Mouse (Mus musculus) intestine, embryonic 15.5 days (tissue): ENCODE measurements around the gene Spcs3. TPM values are rescaled to one million over a fixed set of nuclear protein-coding genes. Genes with fewer than 3 reads are reported as not detected.

ENCODE experiments used
- ATAC-seq: fragments of 200-750 bp; cut with Nextera tagmentation; 2 replicates; pipeline ENCODE4 v1.8.0; 2017; ENCODE audit warnings: moderate TSS enrichment, moderate library complexity
- H3K27ac ChIP-seq: fragments of 300-500 bp; sonication (generic); 2 replicates; pipeline ENCODE4 v1.5.1; 2015; ENCODE audit warnings: mild to moderate bottlenecking, inconsistent platforms
- H3K27me3 ChIP-seq: fragments of 300-500 bp; sonication (generic); replicated peaks from 2 replicates; pipeline ENCODE4 v1.6.1; 2015; ENCODE audit warnings: inconsistent platforms
- H3K36me3 ChIP-seq: fragments of 300-500 bp; sonication (generic); 2 replicates; pipeline ENCODE4 v1.6.1; 2015; ENCODE audit warnings: inconsistent platforms
- H3K4me1 ChIP-seq: fragments of 300-500 bp; sonication (generic); replicated peaks from 2 replicates; pipeline ENCODE4 v1.6.1; 2015; ENCODE audit warnings: inconsistent platforms
- H3K4me2 ChIP-seq: fragments of 300-500 bp; sonication (generic); replicated peaks from 2 replicates; pipeline ENCODE4 v1.6.1; 2015; ENCODE audit warnings: mild to moderate bottlenecking, inconsistent platforms
- H3K4me3 ChIP-seq: fragments of 300-500 bp; sonication (generic); replicated peaks from 2 replicates; pipeline ENCODE4 v1.5.1; 2015; ENCODE audit warnings: inconsistent platforms
- H3K9ac ChIP-seq: fragments of 300-500 bp; sonication (generic); 2 replicates; pipeline ENCODE4 v1.6.1; 2015; ENCODE audit warnings: inconsistent platforms
- H3K9me3 ChIP-seq: fragments of 300-500 bp; sonication (generic); 2 replicates; pipeline ENCODE4 v1.6.1; 2016; ENCODE audit warnings: inconsistent platforms
- WGBS: fragments of 180-500 bp; shearing (Covaris S2); methylation state at CpG from one replicate; pipeline ENCODE4 v1.1.7; 2015; 5-methylcytosine and 5-hydroxymethylcytosine counted together
- polyA plus RNA-seq: library from polyadenylated mRNA; unstranded; fragments of >200 nt; fragmentation: Nextera tagmentation; extraction: Ambion mirVana; gene quantifications from 2 replicates; pipeline ENCODE4 v1.2.1, GENCODE M21; 2015

Spcs3 gene
- 96.9 and 98.0 TPM in 2 replicates for polyA plus RNA-seq

DNA sequence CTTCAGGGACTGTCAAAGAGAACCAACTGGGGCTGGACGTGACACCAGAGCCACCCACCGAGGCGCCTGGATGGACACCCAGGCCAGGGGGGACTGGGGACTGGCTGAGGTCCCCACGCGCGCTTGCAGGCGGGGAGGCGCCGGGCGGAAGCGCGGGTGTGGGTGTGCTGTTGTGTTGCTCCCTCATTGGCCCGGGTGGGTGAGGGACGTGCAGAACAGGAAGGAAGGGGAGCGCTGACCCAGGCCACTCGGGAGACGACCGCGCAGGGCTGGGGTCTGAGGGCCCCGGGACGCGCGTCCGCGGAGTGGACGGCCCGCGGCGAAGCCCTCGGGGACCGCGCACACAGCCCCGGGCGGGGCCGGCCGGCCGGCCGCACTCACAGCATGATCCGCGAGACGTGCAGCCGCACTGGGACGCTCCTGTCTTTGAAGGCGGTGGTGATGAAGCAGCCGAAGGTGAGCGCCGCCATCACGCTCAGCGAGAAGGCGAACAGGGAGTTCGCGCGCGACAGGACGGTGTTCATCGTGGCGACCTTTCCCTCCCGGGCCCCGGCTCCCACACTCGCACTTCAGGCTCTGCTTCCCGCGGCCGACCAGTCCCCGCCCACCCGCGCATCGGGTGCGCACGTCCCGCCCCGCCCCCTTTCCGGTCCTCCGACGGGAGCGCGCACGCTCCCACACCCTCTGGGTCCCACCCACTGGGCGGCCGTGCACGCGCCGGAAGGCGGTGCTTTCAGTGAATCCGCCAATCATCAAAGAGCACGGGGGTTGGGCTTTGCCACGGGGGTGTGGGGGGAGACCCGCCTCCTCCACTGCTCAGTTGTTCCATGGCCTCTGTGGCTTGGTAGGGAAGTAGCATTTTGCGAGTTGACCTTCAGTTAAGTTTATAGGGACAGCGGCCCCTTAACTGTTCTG is at the start of gene Spcs3, which contains the start of gene Asb5:
Gene Spcs3, minus strand, starts transcription at position 617 of the 915 bp plus-strand sequence.
Gene Asb5, plus strand, starts transcription at position 199 of the 915 bp plus-strand sequence.
- ATAC-seq: peak; percentile 99
- H3K36me3 ChIP-seq: no peaks in the 10 kb centered on the region
- WGBS: under 1% methylated on average over 89 of the region's 89 CpGs
- peak within 1 kb of the TSS; percentile 57 for H3K4me2 ChIP-seq
- no peaks in the 10 kb centered on the region for H3K9me3 ChIP-seq
- peak within 1 kb of the TSS; percentile 80 for H3K4me3 ChIP-seq
- 0 out of 2 replicates have a peak, but pooled peaks cover 6% of the 10 kb centered on the region for H3K4me1 ChIP-seq
- peak within 1 kb of the TSS; percentile 84 for H3K27ac ChIP-seq
- peak within 1 kb of the TSS; percentile 82 for H3K9ac ChIP-seq
- H3K27me3 ChIP-seq: no peaks in the 10 kb centered on the region

DNA sequence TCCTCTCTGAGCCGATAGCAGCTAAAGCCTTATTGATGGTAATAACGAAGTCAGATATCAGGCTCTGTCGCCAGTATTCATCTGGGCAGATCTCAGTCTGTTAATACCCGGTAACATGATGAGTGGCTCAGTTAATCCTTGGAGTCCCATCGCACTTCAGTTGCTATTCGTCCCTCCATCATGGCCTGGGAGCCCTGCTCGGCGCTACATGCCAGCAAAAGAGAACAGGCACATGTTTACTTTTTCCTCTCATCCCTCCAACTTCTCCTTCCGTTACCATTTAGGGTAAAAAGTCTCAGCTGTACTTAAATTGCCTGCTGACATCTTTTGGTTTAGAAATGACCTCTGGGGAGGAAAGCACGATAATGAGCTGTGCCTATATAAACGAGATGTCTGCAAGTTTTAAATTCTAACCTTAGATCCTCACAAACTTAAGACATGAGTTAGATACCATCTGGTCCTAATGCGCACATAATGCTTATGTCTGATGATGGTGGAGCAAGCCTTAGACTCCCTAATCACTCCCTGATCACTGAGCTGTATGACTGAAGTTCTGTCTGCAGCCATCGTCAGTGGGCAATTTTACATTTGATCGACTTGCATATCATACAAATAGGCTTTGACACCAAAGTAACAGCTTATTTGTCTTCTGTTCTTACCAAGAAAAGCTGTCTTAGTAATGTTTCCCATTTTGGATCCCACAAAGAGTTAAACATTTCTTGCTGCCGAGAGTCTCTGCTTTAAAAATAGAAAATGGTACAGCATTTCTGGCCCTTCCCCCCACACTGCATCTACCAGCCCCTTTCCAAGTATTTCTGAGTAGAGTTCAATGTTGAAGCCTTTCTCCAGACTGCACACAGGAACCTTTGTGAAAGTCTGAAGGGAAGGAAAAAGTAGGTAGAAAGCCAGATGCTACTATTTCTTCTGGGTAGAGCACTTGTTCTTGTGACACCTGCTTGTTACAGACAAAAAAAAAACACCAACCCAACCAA is 41.1 kb upstream of the Spcs3 start:
- Histone ChIP-seq H3K4me1 (no peaks in the 10 kb centered on the region), H3K9ac (no peak overlapping the region), H3K4me2 (no peak overlapping the region), H3K9me3 (no peaks in the 10 kb centered on the region), H3K27ac (no peak overlapping the region), H3K27me3 (no peaks in the 10 kb centered on the region), H3K4me3 (no peak overlapping the region), H3K36me3 (no peaks in the 10 kb centered on the region)
- ATAC-seq: no peak
- 48% methylated on average over 15 of the region's 15 CpGs for WGBS

DNA sequence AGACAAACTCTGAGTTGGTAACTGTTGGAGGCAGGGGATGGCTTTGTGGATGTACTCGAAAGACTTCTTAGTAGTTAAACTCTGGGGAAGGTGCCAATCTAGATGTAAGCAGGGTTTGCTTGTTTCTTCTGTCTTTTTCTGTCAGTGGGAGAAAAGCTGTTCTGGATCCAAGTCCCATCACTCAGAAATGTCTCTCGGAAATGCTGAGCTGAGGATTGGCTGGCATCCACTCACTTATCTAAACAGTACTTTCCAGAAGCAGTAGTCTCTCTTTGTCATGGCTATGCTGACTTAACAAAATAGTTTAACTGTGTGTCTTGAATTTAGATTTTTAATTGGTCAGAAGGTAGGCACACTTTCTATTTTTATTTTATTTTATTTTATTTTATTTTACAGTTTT is 37.4 kb upstream of the Spcs3 start:
- Histone ChIP-seq H3K4me1 (no peaks in the 10 kb centered on the region), H3K4me2 (no peak overlapping the region), H3K9ac (no peak overlapping the region), H3K27me3 (no peaks in the 10 kb centered on the region), H3K4me3 (no peak overlapping the region), H3K27ac (no peak overlapping the region), H3K36me3 (no peaks in the 10 kb centered on the region), H3K9me3 (no peaks in the 10 kb centered on the region)
- no peak for ATAC-seq
- 60% methylated on average over 2 of the region's 2 CpGs for WGBS

GRCm38 (mm10) chr8:54565603-54566260 is 35.9 kb upstream of the Spcs3 start:
- Histone ChIP-seq H3K9ac (no peak overlapping the region), H3K4me2 (no peak overlapping the region), H3K4me1 (no peaks in the 10 kb centered on the region), H3K27me3 (no peaks in the 10 kb centered on the region), H3K27ac (no peak overlapping the region), H3K9me3 (no peaks in the 10 kb centered on the region), H3K4me3 (no peak overlapping the region), H3K36me3 (no peaks in the 10 kb centered on the region)
- ATAC-seq: no peak
- WGBS: 83% methylated on average over 7 of the region's 7 CpGs

- H3K27me3 ChIP-seq: no peaks in the 10 kb centered on the region
- H3K4me2 ChIP-seq: no peak overlapping the region
- no peaks in the 10 kb centered on the region for H3K4me1 ChIP-seq
- H3K9ac ChIP-seq: no peak overlapping the region
- no peaks in the 10 kb centered on the region for H3K9me3 ChIP-seq
- H3K27ac ChIP-seq: no peak overlapping the region
- 88% methylated on average over 1 of the region's 1 CpGs for WGBS
- ATAC-seq: no peak
- H3K36me3 ChIP-seq: no peaks in the 10 kb centered on the region
- no peak overlapping the region for H3K4me3 ChIP-seq
These were observed 35.4 kb upstream of the Spcs3 start for GRCm38 (mm10) chr8:54565181-54565580.

- H3K4me1 ChIP-seq: no peaks in the 10 kb centered on the region
- no peaks in the 10 kb centered on the region for H3K27me3 ChIP-seq
- no peaks in the 10 kb centered on the region for H3K9me3 ChIP-seq
- no peak overlapping the region for H3K4me3 ChIP-seq
- H3K9ac ChIP-seq: no peak overlapping the region
- no peak overlapping the region for H3K4me2 ChIP-seq
- no peaks in the 10 kb centered on the region for H3K36me3 ChIP-seq
- no peak for ATAC-seq
- H3K27ac ChIP-seq: no peak overlapping the region
- WGBS: 56% methylated on average over 4 of the region's 4 CpGs
These were observed 32.3 kb upstream of the Spcs3 start for GRCm38 (mm10) chr8:54562137-54562536.

GRCm38 (mm10) chr8:54554921-54555320 is 25.1 kb upstream of the Spcs3 start:
- H3K36me3 ChIP-seq: no peaks in the 10 kb centered on the region
- no peak overlapping the region for H3K4me2 ChIP-seq
- no peak overlapping the region for H3K27ac ChIP-seq
- 81% methylated on average over 2 of the region's 2 CpGs for WGBS
- H3K9me3 ChIP-seq: no peaks in the 10 kb centered on the region
- ATAC-seq: no peak
- no peaks in the 10 kb centered on the region for H3K4me1 ChIP-seq
- H3K4me3 ChIP-seq: no peak overlapping the region
- H3K27me3 ChIP-seq: no peaks in the 10 kb centered on the region
- H3K9ac ChIP-seq: no peak overlapping the region

DNA sequence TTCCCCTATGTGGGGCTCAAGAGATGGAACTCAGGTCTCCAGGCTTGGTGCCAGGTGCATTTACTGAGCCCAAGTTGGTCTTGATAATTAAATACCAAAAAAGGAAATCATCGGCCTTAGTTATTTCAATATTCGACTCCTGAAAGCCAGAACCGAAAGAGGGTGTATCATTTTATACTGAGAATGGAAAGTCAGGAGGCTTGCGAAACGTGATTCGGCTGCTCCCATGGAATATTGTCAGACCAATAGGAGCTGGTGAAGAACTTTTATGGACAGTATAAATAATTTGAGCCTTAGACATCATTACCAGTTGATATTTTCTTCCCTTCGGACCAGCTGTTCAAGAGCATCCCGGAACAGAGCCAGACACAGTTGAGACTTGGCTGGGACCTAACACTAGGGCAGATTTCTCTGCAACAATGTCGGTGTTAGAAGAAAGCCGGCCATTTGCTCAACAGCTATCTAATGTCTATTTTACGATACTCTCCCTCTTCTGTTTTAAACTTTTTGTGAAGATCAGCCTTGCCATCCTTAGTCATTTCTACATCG is 20.3 kb upstream of the Spcs3 start:
- Histone ChIP-seq H3K27me3 (no peaks in the 10 kb centered on the region), H3K27ac (no peak overlapping the region), H3K4me2 (no peak overlapping the region), H3K9ac (no peak overlapping the region), H3K9me3 (no peaks in the 10 kb centered on the region), H3K36me3 (no peaks in the 10 kb centered on the region), H3K4me1 (no peaks in the 10 kb centered on the region), H3K4me3 (no peak overlapping the region)
- 86% methylated on average over 12 of the region's 12 CpGs for WGBS
- no peak for ATAC-seq

GRCm38 (mm10) chr8:54548383-54548782 is 18.6 kb upstream of the Spcs3 start:
- Histone ChIP-seq H3K4me1 (no peaks in the 10 kb centered on the region), H3K9me3 (no peaks in the 10 kb centered on the region), H3K4me2 (no peak overlapping the region), H3K27me3 (no peaks in the 10 kb centered on the region), H3K4me3 (no peak overlapping the region), H3K27ac (no peak overlapping the region), H3K36me3 (no peaks in the 10 kb centered on the region), H3K9ac (no peak overlapping the region)
- WGBS: 84% methylated on average over 6 of the region's 6 CpGs
- no peak for ATAC-seq

DNA sequence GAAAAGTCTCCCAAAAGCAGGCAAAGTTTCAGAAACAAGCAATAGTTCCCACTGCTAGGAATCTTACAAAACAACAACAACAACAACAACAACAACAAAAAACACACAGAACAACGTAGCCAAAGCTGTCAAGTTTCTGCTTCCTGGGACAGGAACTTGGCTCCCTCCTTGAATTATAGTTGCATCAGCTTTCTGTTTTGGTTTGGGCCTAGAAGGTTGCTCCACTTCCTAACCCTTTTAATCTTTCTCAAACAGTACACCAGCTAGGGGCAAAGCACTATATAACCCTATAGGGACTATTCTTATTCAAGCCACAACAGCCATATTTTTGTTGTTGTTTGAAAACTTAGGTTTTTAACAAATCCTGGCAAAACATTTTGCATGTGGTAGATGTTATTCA is 11.5 kb upstream of the Spcs3 start:
- ATAC-seq: no peak
- WGBS: 73% methylated on average over 1 of the region's 1 CpGs

GRCm38 (mm10) chr8:54537285-54537684 is 7.5 kb upstream of the Spcs3 start:
- H3K4me1 ChIP-seq: no peaks in the 10 kb centered on the region
- 95% methylated on average over 3 of the region's 3 CpGs for WGBS
- H3K9ac ChIP-seq: no peak overlapping the region
- no peak overlapping the region for H3K27ac ChIP-seq
- no peak overlapping the region for H3K4me2 ChIP-seq
- H3K36me3 ChIP-seq: no peaks in the 10 kb centered on the region
- no peak for ATAC-seq
- no peaks in the 10 kb centered on the region for H3K9me3 ChIP-seq
- H3K27me3 ChIP-seq: no peaks in the 10 kb centered on the region
- no peak overlapping the region for H3K4me3 ChIP-seq

More for the DNA sequence above, 11.5 kb upstream of the Spcs3 start:
- H3K9ac ChIP-seq: no peak overlapping the region
- H3K4me2 ChIP-seq: no peak overlapping the region
- H3K9me3 ChIP-seq: no peaks in the 10 kb centered on the region
- H3K4me1 ChIP-seq: no peaks in the 10 kb centered on the region
- no peaks in the 10 kb centered on the region for H3K27me3 ChIP-seq
- no peaks in the 10 kb centered on the region for H3K36me3 ChIP-seq
- no peak overlapping the region for H3K27ac ChIP-seq
- H3K4me3 ChIP-seq: no peak overlapping the region
